ENCODE assay signal across 16 mouse cellular contexts in genomic region chr5:82103857-82104256, GRCm38 (mm10).
"Had no signal": no experiment of that assay in that cellular context is flagged by ENCODE, and none has a peak within 500 bp of the region (broad histone marks: within the 10 kb centered on the region; RNA-seq: fewer than 3 reads in every experiment).

No protein-coding gene starts in this region.

- H3K4me3 ChIP-seq: neural tube, embryonic 13.5 days; neural tube, embryonic 15.5 days; stomach, embryonic 15.5 days had no signal

- DNase-seq: retina, postnatal 1 day; right cerebral cortex, adult 18-20 months; right cerebral cortex, postnatal 14 days; right cerebral cortex, postnatal 25 days; right cerebral cortex, postnatal 4 days; spleen, adult 18-20 months; thymus, adult 18-20 months; thymus, adult 2 months; thymus, postnatal 14 days; thymus, postnatal 25 days; thymus, postnatal 36 days; thymus, postnatal 4 days had no signal

- H3K9me3 ChIP-seq: neural tube, embryonic 13.5 days; neural tube, embryonic 15.5 days; stomach, embryonic 15.5 days had no signal

- H3K4me2 ChIP-seq: neural tube, embryonic 13.5 days; neural tube, embryonic 15.5 days; stomach, embryonic 15.5 days had no signal

- H3K4me1 ChIP-seq: neural tube, embryonic 13.5 days; neural tube, embryonic 15.5 days; stomach, embryonic 15.5 days had no signal

- H3K27ac ChIP-seq: neural tube, embryonic 13.5 days; neural tube, embryonic 15.5 days; stomach, embryonic 15.5 days; stomach, postnatal 0 days had no signal

- H3K9ac ChIP-seq: neural tube, embryonic 13.5 days; neural tube, embryonic 15.5 days; stomach, embryonic 15.5 days had no signal

- H3K36me3 ChIP-seq: neural tube, embryonic 13.5 days; neural tube, embryonic 15.5 days; stomach, embryonic 15.5 days had no signal

- H3K27me3 ChIP-seq: neural tube, embryonic 13.5 days; neural tube, embryonic 15.5 days; stomach, embryonic 15.5 days had no signal
